In the genomic region with DNA sequence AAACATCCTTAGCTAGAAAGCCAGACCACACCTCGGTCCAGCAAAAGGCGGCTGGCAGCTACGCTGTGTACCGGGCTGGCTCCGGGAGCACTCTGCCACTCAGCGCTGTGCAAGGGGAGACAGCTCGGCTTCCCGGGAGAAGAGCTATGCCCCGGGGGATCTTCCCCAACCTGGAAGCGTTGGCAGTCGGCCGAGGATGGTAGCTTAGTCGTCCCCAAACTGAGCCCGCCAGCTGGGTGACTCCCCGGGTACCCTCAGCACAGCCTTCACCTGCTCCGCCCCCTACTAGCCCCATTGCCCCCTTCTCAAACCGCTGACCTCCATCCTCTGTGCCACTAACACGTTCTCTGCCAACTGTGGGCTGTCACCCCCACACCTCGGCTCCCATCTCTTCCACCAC, we compare ENCODE assay signal across 10 mouse cellular contexts. TPM values are rescaled to one million over a fixed set of nuclear protein-coding genes. Genes with fewer than 3 reads are reported as not detected.
DNase-seq lines count a peak whose midpoint lies in the region; ATAC-seq and TF ChIP-seq lines count a peak whose summit lies in the region.
"Had no signal": no experiment of that assay in that cellular context is flagged by ENCODE, and none has a peak within 500 bp of the region (broad histone marks: within the 10 kb centered on the region; RNA-seq: fewer than 3 reads in every experiment).

No protein-coding gene starts in this region.

- H3K27me3 ChIP-seq in E14TG2a.4 (ENCODE audit: insufficient read depth, low read length) = peaks cover 72% of the 10 kb centered on the region
- H3K27me3 ChIP-seq in forebrain, embryonic 14.5 days (replicated peaks; ENCODE audit: control insufficient read depth, insufficient read depth, low read length) = peaks cover 32% of the 10 kb centered on the region
- H3K27me3 ChIP-seq in liver, embryonic 12.5 days (replicated peaks) = peaks cover 82% of the 10 kb centered on the region
- H3K27me3 ChIP-seq in stomach, postnatal 0 days (ENCODE audit: control insufficient read depth, insufficient read depth, low read length) = peaks cover 15% of the 10 kb centered on the region; the same call in 1 of the 2 replicates

- peaks cover 34% of the 10 kb centered on the region for H3K4me1 ChIP-seq in E14TG2a.4 (replicated peaks; ENCODE audit: low read depth, low read length)
- peaks cover 15% of the 10 kb centered on the region for H3K4me1 ChIP-seq in forebrain, embryonic 14.5 days (ENCODE audit: control insufficient read depth, insufficient read depth, low read length)
- H3K4me1 ChIP-seq in liver, embryonic 12.5 days = peaks cover 10% of the 10 kb centered on the region; the same call in 1 of the 2 replicates
- no peaks in the 10 kb centered on the region for H3K4me1 ChIP-seq in stomach, postnatal 0 days (replicated peaks; ENCODE audit: control insufficient read depth, insufficient read depth)

- intact Hi-C loops in gastrocnemius, postnatal 14 days (cut with DNase I; ENCODE audit: low total_unique reads) = no loop called here

- H3K4me2 ChIP-seq in forebrain, embryonic 14.5 days (ENCODE audit: low read length) = peak overlapping the region; percentile 77
- peak overlapping the region; percentile 63 for H3K4me2 ChIP-seq in liver, embryonic 12.5 days
- peak overlapping the region; percentile 69 for H3K4me2 ChIP-seq in stomach, postnatal 0 days (replicated peaks; ENCODE audit: low read depth)

- H3K9me3 ChIP-seq in E14TG2a.4 (ENCODE audit: low read length) = no peaks in the 10 kb centered on the region
- no peaks in the 10 kb centered on the region for H3K9me3 ChIP-seq in forebrain, embryonic 14.5 days (replicated peaks; ENCODE audit: control insufficient read depth, low read length)
- H3K9me3 ChIP-seq in liver, embryonic 12.5 days (replicated peaks) = no peaks in the 10 kb centered on the region
- no peaks in the 10 kb centered on the region for H3K9me3 ChIP-seq in stomach, postnatal 0 days (ENCODE audit: control insufficient read depth, low read length)

- peak; percentile 9 for DNase-seq in gastrocnemius, postnatal 10 days
- no peak for DNase-seq in gastrocnemius, postnatal 14 days
- DNase-seq in forebrain, embryonic 14.5 days (ENCODE audit: low spot score) = peak; percentile 67
- no peak for DNase-seq in stomach, postnatal 0 days (ENCODE audit: low spot score)
- DNase-seq in thymus, postnatal 25 days = no peak

- H3K4me3 ChIP-seq in E14TG2a.4 (replicated peaks; ENCODE audit: low read length) = peak overlapping the region; percentile 85
- H3K4me3 ChIP-seq in forebrain, embryonic 14.5 days (ENCODE audit: low read depth, low read length) = peak overlapping the region; percentile 55
- peak overlapping the region; percentile 50 for H3K4me3 ChIP-seq in liver, embryonic 12.5 days
- H3K4me3 ChIP-seq in stomach, postnatal 0 days (ENCODE audit: low read depth, low read length) = peak overlapping the region; percentile 47

- H3K9ac ChIP-seq in forebrain, embryonic 14.5 days (ENCODE audit: low read length) = peak overlapping the region; percentile 81
- no peak overlapping the region for H3K9ac ChIP-seq in liver, embryonic 12.5 days
- H3K9ac ChIP-seq in stomach, postnatal 0 days (ENCODE audit: low read length) = no peak overlapping the region

- H3K36me3 ChIP-seq in E14TG2a.4 (ENCODE audit: insufficient read depth, low read length) = no peaks in the 10 kb centered on the region
- H3K36me3 ChIP-seq in forebrain, embryonic 14.5 days (ENCODE audit: control insufficient read depth, insufficient read depth, low read length) = no peaks in the 10 kb centered on the region
- no peaks in the 10 kb centered on the region for H3K36me3 ChIP-seq in liver, embryonic 12.5 days
- no peaks in the 10 kb centered on the region for H3K36me3 ChIP-seq in stomach, postnatal 0 days (ENCODE audit: control insufficient read depth, insufficient read depth, low read length)

- WGBS in forebrain, embryonic 14.5 days = 3% methylated on average over 19 of the region's 19 CpGs
- WGBS in liver, embryonic 12.5 days (ENCODE audit: insufficient replicate concordance) = 10% methylated on average over 19 of the region's 19 CpGs
- 6% methylated on average over 19 of the region's 19 CpGs for WGBS in stomach, postnatal 0 days

- TF ChIP-seq CTCF in E14TG2a.4 (conservative IDR thresholded peaks at IDR 0.05; ENCODE audit: low read length) = no peak
- TF ChIP-seq CTCF in stomach, postnatal 0 days (IDR thresholded peaks at IDR 0.05; ENCODE audit: low read depth) = no peak

- 0 out of 2 replicates have a peak overlapping the region, but pooled peaks have one; percentile 78 for H3K27ac ChIP-seq in forebrain, embryonic 14.5 days (ENCODE audit: low read depth, low read length)
- no peak overlapping the region for H3K27ac ChIP-seq in liver, embryonic 12.5 days
- H3K27ac ChIP-seq in stomach, postnatal 0 days (replicated peaks) = no peak overlapping the region
- H3K27ac ChIP-seq: macrophage had no signal

- no peak for TF ChIP-seq EP300 in stomach, postnatal 0 days (optimal IDR thresholded peaks at IDR 0.05)

- ATAC-seq in forebrain, embryonic 14.5 days = peak; percentile 16
- ATAC-seq in liver, embryonic 12.5 days = no peak
- ATAC-seq in stomach, postnatal 0 days (ENCODE audit: low FRiP score, low TSS enrichment) = no peak
- no peak for ATAC-seq in monocyte, adult 5-6 weeks (replicated peaks; ENCODE audit: insufficient number of reproducible peaks, low FRiP score, low TSS enrichment, poor library complexity, severe bottlenecking)

RNA-seq across cellular contexts. Expression of gene Crtac1, which starts 0.6 kb away (rescaled TPM):
- under 1 TPM; 0.26 to 0.29 TPM for total RNA-seq in gastrocnemius, postnatal 10 days (2021)
- total RNA-seq in gastrocnemius, postnatal 14 days (2021) = under 1 TPM; 0.45 to 0.58 TPM
- polyA plus RNA-seq in forebrain, embryonic 14.5 days (2014; fragmentation: Nextera tagmentation; extraction: Ambion mirVana) = 17.3 and 17.6 TPM in 2 replicates
- 0.08 TPM in 1 of 2 replicates, not detected in the other for polyA plus RNA-seq in liver, embryonic 12.5 days (2016; fragmentation: Nextera tagmentation; extraction: Ambion mirVana)
- polyA plus RNA-seq in stomach, postnatal 0 days (2015; fragmentation: Nextera tagmentation; extraction: Ambion mirVana) = 3.0 and 4.5 TPM in 2 replicates
- total RNA-seq in monocyte, adult 5-6 weeks (2017) = not detected in 3 replicates
- polyA plus RNA-seq: C2C12, macrophage had no signal

Comparison
In these comparisons a context has a peak if more than half of its experiments do, and no peak if none do; other contexts are left out.
1. DNase-seq: peak in gastrocnemius, postnatal 10 days (single experiment) and forebrain, embryonic 14.5 days (single experiment); none in gastrocnemius, postnatal 14 days (single experiment), stomach, postnatal 0 days (single experiment) and thymus, postnatal 25 days (single experiment).
2. Peak in every context shown above with its lines, with median percentiles within 50 percentile points of each other: H3K4me3 ChIP-seq and H3K4me2 ChIP-seq.